Mouse (Mus musculus) neural tube, embryonic 14.5 days (tissue): Measurements from ENCODE around the gene Fbxo40. TPM values are rescaled to one million over a fixed set of nuclear protein-coding genes. Genes with fewer than 3 reads are reported as not detected.

ENCODE experiments used
- ATAC-seq: fragments of 200-750 bp; cut with Nextera tagmentation; 2 replicates; pipeline ENCODE4 v1.8.0; 2017; ENCODE audit warnings: low read depth, mild to moderate bottlenecking, moderate TSS enrichment, moderate library complexity
- H3K27ac ChIP-seq: fragments of 300-500 bp; sonication (generic); 2 replicates; pipeline ENCODE4 v1.5.1; 2014; ENCODE audit warnings: low read depth, mild to moderate bottlenecking, control low read depth, low read length, moderate library complexity, mixed read lengths
- H3K27me3 ChIP-seq: fragments of 300-500 bp; sonication (generic); 2 replicates; pipeline ENCODE4 v1.6.1; 2014; ENCODE audit warnings: low read length; ENCODE audit not compliant: control insufficient read depth, insufficient read depth
- H3K36me3 ChIP-seq: fragments of 300-500 bp; sonication (generic); 2 replicates; pipeline ENCODE4 v1.6.1; 2014; ENCODE audit warnings: low read length, mixed read lengths; ENCODE audit not compliant: control insufficient read depth, insufficient read depth
- H3K4me1 ChIP-seq: fragments of 300-500 bp; sonication (generic); 2 replicates; pipeline ENCODE4 v1.6.1; 2014; ENCODE audit warnings: low read length; ENCODE audit not compliant: control insufficient read depth, insufficient read depth
- H3K4me2 ChIP-seq: fragments of 300-500 bp; sonication (generic); 2 replicates; pipeline ENCODE4 v1.6.1; 2014; ENCODE audit warnings: mild to moderate bottlenecking, low read depth, low read length, control low read depth
- H3K4me3 ChIP-seq: fragments of 300-500 bp; sonication (generic); 2 replicates; pipeline ENCODE4 v1.5.1; 2014; ENCODE audit warnings: low read depth, low read length, control low read depth, mixed read lengths
- H3K9ac ChIP-seq: fragments of 300-500 bp; sonication (generic); replicated peaks from 2 replicates; pipeline ENCODE4 v1.6.1; 2014; ENCODE audit warnings: low read depth, mild to moderate bottlenecking, control low read depth, low read length, mixed read lengths
- H3K9me3 ChIP-seq: fragments of 300-500 bp; sonication (generic); 2 replicates; pipeline ENCODE4 v1.6.1; 2016; ENCODE audit warnings: low read length; ENCODE audit not compliant: control insufficient read depth
- WGBS: fragments of 180-500 bp; shearing (Covaris S2); extraction: QIAGEN DNeasy Blood & Tissue Kit; methylation state at CpG from one replicate; pipeline ENCODE4 v1.1.7; 2014; 5-methylcytosine and 5-hydroxymethylcytosine counted together
- polyA plus RNA-seq: library from polyadenylated mRNA; unstranded; fragments of >200 nt; fragmentation: Nextera tagmentation; extraction: Ambion mirVana; gene quantifications from 2 replicates; pipeline ENCODE4 v1.2.1, GENCODE M21; 2014

The Fbxo40 gene
- polyA plus RNA-seq, 1 experiment from 2014 or later: not detected

- Histone ChIP-seq H3K9me3 (no peaks in the 10 kb centered on the region), H3K4me3 (no peak overlapping the region), H3K27me3 (no peaks in the 10 kb centered on the region), H3K4me1 (no peaks in the 10 kb centered on the region), H3K4me2 (no peak overlapping the region), H3K9ac (no peak overlapping the region), H3K36me3 (no peaks in the 10 kb centered on the region), H3K27ac (no peak overlapping the region)
- no peak for ATAC-seq
- 89% methylated on average over 9 of the region's 9 CpGs for WGBS
Observed at GRCm38 (mm10) chr16:36999366-36999972, 9.2 kb upstream of the Fbxo40 start.

- no peak overlapping the region for H3K4me2 ChIP-seq
Observed at GRCm38 (mm10) chr16:36997650-36998049, 7.4 kb upstream of the Fbxo40 start.

DNA sequence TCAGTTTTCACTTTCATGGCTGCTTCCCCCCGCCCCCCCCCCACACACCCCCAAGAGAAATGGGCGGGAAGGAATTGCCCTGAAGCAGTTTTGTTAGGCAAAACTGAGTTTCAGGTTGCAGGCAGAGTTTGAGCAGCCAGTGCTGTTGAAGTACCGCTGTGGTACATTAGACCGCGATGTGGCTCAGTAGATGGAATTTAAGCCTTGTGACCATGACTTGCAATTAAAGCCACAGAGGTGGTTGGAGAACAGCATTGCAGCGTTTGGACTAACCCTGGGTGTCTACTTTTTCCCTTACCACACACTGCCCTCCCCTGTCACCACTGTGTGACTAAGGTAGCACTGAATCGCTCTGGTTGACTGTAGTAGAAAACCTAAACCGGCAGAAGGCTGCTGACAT lies 774 bp downstream of the Fbxo40 start:
- no peak for ATAC-seq
- Histone ChIP-seq H3K36me3 (no peaks in the 10 kb centered on the region), H3K9me3 (no peaks in the 10 kb centered on the region), H3K4me3 (no peak overlapping the region), H3K4me2 (no peak overlapping the region), H3K9ac (no peak overlapping the region), H3K27me3 (no peaks in the 10 kb centered on the region), H3K27ac (no peak overlapping the region), H3K4me1 (no peaks in the 10 kb centered on the region)
- WGBS: 75% methylated on average over 8 of the region's 8 CpGs

More at GRCm38 (mm10) chr16:36997650-36998049, 7.4 kb upstream of the Fbxo40 start:
- no peak overlapping the region for H3K4me3 ChIP-seq
- ATAC-seq: no peak
- 85% methylated on average over 6 of the region's 6 CpGs for WGBS
- H3K36me3 ChIP-seq: no peaks in the 10 kb centered on the region
- H3K9me3 ChIP-seq: no peaks in the 10 kb centered on the region
- H3K4me1 ChIP-seq: no peaks in the 10 kb centered on the region
- no peaks in the 10 kb centered on the region for H3K27me3 ChIP-seq
- no peak overlapping the region for H3K27ac ChIP-seq
- no peak overlapping the region for H3K9ac ChIP-seq

DNA sequence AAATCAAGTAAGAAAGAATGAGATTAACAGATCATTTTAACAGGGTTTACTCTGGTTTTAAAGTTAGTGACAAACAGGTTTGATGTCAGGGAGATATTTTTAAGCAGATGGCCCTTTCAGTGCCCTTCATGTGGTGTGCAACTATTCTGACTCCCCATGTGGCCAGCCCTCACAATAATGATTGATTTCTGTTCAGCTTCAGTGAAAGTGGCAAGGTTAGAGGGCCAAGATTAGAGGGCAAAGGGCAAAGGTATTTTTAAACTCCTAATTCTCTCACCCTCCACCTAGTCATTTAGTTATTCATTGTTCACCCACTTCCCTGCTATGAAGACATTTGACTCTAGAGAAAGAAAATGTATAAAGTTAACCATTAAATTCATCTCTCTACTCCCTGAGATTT lies 2.2 kb downstream of the Fbxo40 start:
- Histone ChIP-seq H3K27ac (no peak overlapping the region), H3K4me3 (no peak overlapping the region), H3K4me2 (no peak overlapping the region), H3K27me3 (no peaks in the 10 kb centered on the region), H3K9ac (no peak overlapping the region), H3K4me1 (no peaks in the 10 kb centered on the region), H3K36me3 (no peaks in the 10 kb centered on the region), H3K9me3 (no peaks in the 10 kb centered on the region)
- ATAC-seq: no peak

DNA sequence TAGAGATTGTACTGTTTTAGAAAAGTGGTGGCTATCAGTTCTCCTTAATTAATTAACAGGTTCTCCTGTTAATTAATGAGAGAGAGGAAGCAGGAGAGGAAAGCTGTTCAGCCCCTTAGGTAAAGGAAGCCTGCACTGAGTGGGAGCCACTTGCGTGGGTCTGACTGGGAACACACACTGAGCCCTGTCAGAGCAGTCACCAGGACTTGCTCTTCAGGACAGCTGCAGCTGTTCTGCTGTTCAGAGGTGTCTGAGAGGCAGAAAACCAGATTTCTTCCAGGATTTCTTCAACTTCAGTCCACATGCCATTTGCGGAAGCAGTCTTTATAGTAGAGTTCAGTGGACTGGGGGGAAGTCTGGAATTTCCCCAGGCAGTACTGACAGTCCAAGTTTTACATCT lies 2.9 kb downstream of the Fbxo40 start:
- Histone ChIP-seq H3K4me2 (no peak overlapping the region), H3K27me3 (no peaks in the 10 kb centered on the region), H3K27ac (no peak overlapping the region), H3K9me3 (no peaks in the 10 kb centered on the region), H3K36me3 (no peaks in the 10 kb centered on the region), H3K9ac (no peak overlapping the region), H3K4me1 (no peaks in the 10 kb centered on the region), H3K4me3 (no peak overlapping the region)
- no peak for ATAC-seq
- WGBS: 86% methylated on average over 2 of the region's 2 CpGs

DNA sequence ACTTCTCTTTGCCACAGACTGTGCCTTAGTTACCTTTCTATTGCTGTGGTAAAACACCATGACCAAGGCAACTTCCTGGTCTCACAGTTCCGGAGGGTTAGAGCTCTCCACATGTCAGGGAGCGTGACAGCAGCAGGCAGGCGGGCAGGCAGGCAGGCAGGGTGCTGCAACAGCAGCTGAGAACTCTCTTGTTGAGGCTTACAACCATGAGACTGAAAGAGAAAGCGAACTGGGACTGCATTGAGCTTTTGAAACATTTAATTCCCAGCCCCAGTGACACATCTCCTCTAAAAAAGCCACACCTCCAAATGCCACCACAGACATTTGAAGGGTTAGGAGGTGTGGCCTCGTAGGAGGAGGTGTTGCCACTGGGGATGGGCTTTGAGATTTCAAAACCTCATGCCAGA lies 4.6 kb downstream of the Fbxo40 start:
- no peak overlapping the region for H3K9ac ChIP-seq
- no peaks in the 10 kb centered on the region for H3K27me3 ChIP-seq
- H3K4me2 ChIP-seq: no peak overlapping the region
- 72% methylated on average over 5 of the region's 5 CpGs for WGBS
- H3K4me3 ChIP-seq: no peak overlapping the region
- H3K4me1 ChIP-seq: no peaks in the 10 kb centered on the region
- H3K27ac ChIP-seq: no peak overlapping the region
- no peak for ATAC-seq
- H3K36me3 ChIP-seq: no peaks in the 10 kb centered on the region
- H3K9me3 ChIP-seq: no peaks in the 10 kb centered on the region

GRCm38 (mm10) chr16:36983796-36984195 lies 6.5 kb downstream of the Fbxo40 start:
- Histone ChIP-seq H3K4me2 (no peak overlapping the region), H3K9ac (no peak overlapping the region), H3K9me3 (no peaks in the 10 kb centered on the region), H3K27ac (no peak overlapping the region), H3K36me3 (no peaks in the 10 kb centered on the region), H3K4me1 (no peaks in the 10 kb centered on the region), H3K4me3 (no peak overlapping the region), H3K27me3 (no peaks in the 10 kb centered on the region)
- no peak for ATAC-seq
- WGBS: 83% methylated on average over 1 of the region's 1 CpGs

DNA sequence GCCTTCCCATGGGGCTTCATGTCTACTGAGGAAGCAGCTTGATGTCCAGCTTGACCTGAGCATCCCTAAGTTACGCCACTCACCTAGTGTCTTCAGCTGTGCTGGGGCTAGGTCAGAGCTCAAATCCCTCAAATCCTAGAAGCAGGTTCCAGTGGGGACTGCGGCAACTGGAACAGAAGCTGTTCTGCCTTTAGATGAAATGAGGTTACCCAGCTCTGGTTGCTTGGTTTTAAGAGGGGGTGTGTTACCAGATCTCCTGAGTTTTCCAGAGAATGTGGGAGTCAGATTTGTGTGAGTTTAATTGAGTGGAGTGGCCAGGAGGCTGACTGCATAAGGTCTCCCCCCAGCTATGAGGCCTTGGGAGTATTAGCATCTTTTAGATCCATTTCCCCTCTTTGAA lies 11.1 kb downstream of the Fbxo40 start:
- Histone ChIP-seq H3K9me3 (no peaks in the 10 kb centered on the region), H3K27me3 (no peaks in the 10 kb centered on the region), H3K4me1 (no peaks in the 10 kb centered on the region), H3K4me3 (no peak overlapping the region), H3K4me2 (no peak overlapping the region), H3K36me3 (no peaks in the 10 kb centered on the region), H3K9ac (no peak overlapping the region), H3K27ac (no peak overlapping the region)
- WGBS: 91% methylated on average over 2 of the region's 2 CpGs
- ATAC-seq: no peak

DNA sequence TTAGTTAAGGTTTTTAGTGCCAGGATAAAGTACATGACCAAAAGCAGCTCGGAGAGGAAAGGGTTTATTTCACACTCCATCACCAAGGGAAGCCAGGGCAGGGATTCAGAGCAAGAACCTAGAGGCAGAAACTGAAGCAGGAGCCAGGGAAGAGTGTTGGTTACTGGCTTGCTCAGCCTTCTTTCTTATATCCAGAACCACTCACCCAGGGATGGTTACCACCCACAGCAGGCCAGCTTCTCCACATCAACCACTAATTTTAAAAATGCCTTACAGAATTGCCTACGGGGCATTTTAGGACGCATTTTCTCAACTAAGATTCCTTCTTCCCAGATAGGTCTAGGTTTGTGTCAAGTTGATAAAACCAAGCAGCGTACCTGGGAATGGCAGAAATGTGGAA lies 26.9 kb downstream of the Fbxo40 start:
- no peak for ATAC-seq
- WGBS: 86% methylated on average over 4 of the region's 4 CpGs
- Histone ChIP-seq H3K9me3 (no peaks in the 10 kb centered on the region), H3K4me3 (no peak overlapping the region), H3K27me3 (no peaks in the 10 kb centered on the region), H3K36me3 (no peaks in the 10 kb centered on the region), H3K4me1 (no peaks in the 10 kb centered on the region), H3K27ac (no peak overlapping the region), H3K9ac (no peak overlapping the region), H3K4me2 (no peak overlapping the region)
